Mouse (Mus musculus): ENCODE results near the gene 5330417C22Rik. TPM values are rescaled to one million over a fixed set of nuclear protein-coding genes. Genes with fewer than 3 reads are reported as not detected.
A peak's percentile ranks its signal among the peaks of the same experiment; 100 is the strongest.

5330417C22Rik gene
- polyA plus RNA-seq, 1 experiment from 2014 or later, result 9.5 TPM

GRCm38 (mm10) chr3:108567990-108568877 lies 31.9 kb upstream of the 5330417C22Rik start:
- H3K27me3 ChIP-seq (replicated peaks; ENCODE audit: control insufficient read depth, insufficient read depth, low read length), result no peaks in the 10 kb centered on the region
- no peak overlapping the region for H3K27ac ChIP-seq (ENCODE audit: low read depth)
- WGBS, result 52% methylated on average over 15 of the region's 15 CpGs
- no peak overlapping the region for H3K9ac ChIP-seq (ENCODE audit: low read length)
- DNase-seq (ENCODE audit: low spot score) (no peak), ATAC-seq (replicated peaks; ENCODE audit: low FRiP score, low TSS enrichment, low read depth) (no peak)
- H3K9me3 ChIP-seq (ENCODE audit: control insufficient read depth, low read length), result no peaks in the 10 kb centered on the region
- H3K4me3 ChIP-seq (ENCODE audit: low read depth, low read length), result no peak overlapping the region
- H3K4me1 ChIP-seq (replicated peaks; ENCODE audit: control insufficient read depth, insufficient read depth, low read length), result peaks cover 8% of the 10 kb centered on the region; the same call in 1 of the 2 replicates
- H3K36me3 ChIP-seq (ENCODE audit: control insufficient read depth, insufficient read depth, low read length), result no peaks in the 10 kb centered on the region
- no peak overlapping the region for H3K4me2 ChIP-seq (ENCODE audit: low read length)

GRCm38 (mm10) chr3:108563309-108563708 lies 27.0 kb upstream of the 5330417C22Rik start:
- H3K36me3 ChIP-seq (ENCODE audit: control insufficient read depth, insufficient read depth, low read length), result peaks cover 19% of the 10 kb centered on the region
- H3K4me2 ChIP-seq (ENCODE audit: low read length), result peak overlapping the region; percentile 69
- DNase-seq (ENCODE audit: low spot score) (peak; percentile 88), ATAC-seq (replicated peaks; ENCODE audit: low FRiP score, low TSS enrichment, low read depth) (no peak)
- 3% methylated on average over 4 of the region's 4 CpGs for WGBS
- peak overlapping the region; percentile 82 for H3K4me3 ChIP-seq (ENCODE audit: low read depth, low read length)
- no peaks in the 10 kb centered on the region for H3K27me3 ChIP-seq (replicated peaks; ENCODE audit: control insufficient read depth, insufficient read depth, low read length)
- H3K9me3 ChIP-seq (ENCODE audit: control insufficient read depth, low read length), result no peaks in the 10 kb centered on the region
- peak overlapping the region; percentile 30; the same call in 1 of the 2 replicates for H3K9ac ChIP-seq (ENCODE audit: low read length)
- H3K27ac ChIP-seq (ENCODE audit: low read depth), result peak overlapping the region; percentile 85
- peaks cover 6% of the 10 kb centered on the region for H3K4me1 ChIP-seq (replicated peaks; ENCODE audit: control insufficient read depth, insufficient read depth, low read length)

DNA sequence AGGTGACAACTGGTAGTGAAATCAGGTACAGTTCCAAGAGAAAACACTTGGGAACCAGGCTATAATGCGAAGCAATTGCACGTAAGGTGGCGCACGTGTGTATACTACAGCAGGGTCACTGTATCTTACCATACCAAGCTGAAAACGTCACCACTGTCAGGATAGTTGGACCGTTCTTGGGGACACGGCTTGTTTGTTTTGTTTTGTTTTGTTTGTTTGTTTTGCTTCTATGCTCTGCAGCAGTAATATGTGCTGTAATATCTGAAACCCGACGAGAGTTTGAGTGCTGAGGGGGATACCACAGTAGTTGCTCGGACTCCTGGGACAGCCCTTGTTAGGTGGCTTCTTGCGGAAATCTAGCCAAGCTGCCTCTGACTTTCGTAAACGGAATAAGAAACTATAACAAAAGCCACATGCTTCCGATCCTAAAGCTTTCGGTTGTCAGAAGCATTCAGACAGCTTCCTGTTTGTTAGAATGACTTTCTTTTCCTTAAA lies 26.5 kb upstream of the 5330417C22Rik start:
- Histone ChIP-seq H3K9ac (ENCODE audit: low read length) (peak overlapping the region; percentile 30; the same call in 1 of the 2 replicates), H3K4me1 (replicated peaks; ENCODE audit: control insufficient read depth, insufficient read depth, low read length) (peaks cover 6% of the 10 kb centered on the region), H3K27me3 (replicated peaks; ENCODE audit: control insufficient read depth, insufficient read depth, low read length) (no peaks in the 10 kb centered on the region), H3K4me3 (ENCODE audit: low read depth, low read length) (peak overlapping the region; percentile 82), H3K36me3 (ENCODE audit: control insufficient read depth, insufficient read depth, low read length) (peaks cover 24% of the 10 kb centered on the region), H3K9me3 (ENCODE audit: control insufficient read depth, low read length) (no peaks in the 10 kb centered on the region), H3K27ac (ENCODE audit: low read depth) (peak overlapping the region; percentile 85), H3K4me2 (ENCODE audit: low read length) (peak overlapping the region; percentile 69)
- peak; percentile 72 for ATAC-seq (replicated peaks; ENCODE audit: low FRiP score, low TSS enrichment, low read depth)
- WGBS, result 9% methylated on average over 15 of the region's 15 CpGs
- no peak for DNase-seq (ENCODE audit: low spot score)

- DNase-seq (ENCODE audit: low spot score), result peak; percentile 96
- Histone ChIP-seq H3K9me3 (ENCODE audit: control insufficient read depth, low read length) (no peaks in the 10 kb centered on the region), H3K4me2 (ENCODE audit: low read length) (peak within 1 kb of the TSS; percentile 69), H3K4me1 (replicated peaks; ENCODE audit: control insufficient read depth, insufficient read depth, low read length) (peaks cover 6% of the 10 kb centered on the region), H3K36me3 (ENCODE audit: control insufficient read depth, insufficient read depth, low read length) (peaks cover 30% of the 10 kb centered on the region), H3K27ac (ENCODE audit: low read depth) (peak within 1 kb of the TSS; percentile 85), H3K4me3 (ENCODE audit: low read depth, low read length) (peak within 1 kb of the TSS; percentile 82), H3K27me3 (replicated peaks; ENCODE audit: control insufficient read depth, insufficient read depth, low read length) (no peaks in the 10 kb centered on the region), H3K9ac (ENCODE audit: low read length) (peak within 1 kb of the TSS; percentile 67)
- under 1% methylated on average over 38 of the region's 45 CpGs for WGBS
- peak; percentile 98 for ATAC-seq (replicated peaks; ENCODE audit: low FRiP score, low TSS enrichment, low read depth)
These were observed 25.9 kb upstream of the 5330417C22Rik start, which contains the start of gene Tmem167b for GRCm38 (mm10) chr3:108562133-108562730. Gene Tmem167b (minus strand): TSS chr3:108562466.

GRCm38 (mm10) chr3:108557888-108558287 lies 21.6 kb upstream of the 5330417C22Rik start:
- no peak overlapping the region for H3K4me2 ChIP-seq (ENCODE audit: low read length)
- no peaks in the 10 kb centered on the region for H3K27me3 ChIP-seq (replicated peaks; ENCODE audit: control insufficient read depth, insufficient read depth, low read length)
- no peak overlapping the region for H3K4me3 ChIP-seq (ENCODE audit: low read depth, low read length)
- H3K27ac ChIP-seq (ENCODE audit: low read depth), result no peak overlapping the region
- WGBS, result 97% methylated on average over 4 of the region's 4 CpGs
- peaks cover 11% of the 10 kb centered on the region for H3K4me1 ChIP-seq (replicated peaks; ENCODE audit: control insufficient read depth, insufficient read depth, low read length)
- H3K36me3 ChIP-seq (ENCODE audit: control insufficient read depth, insufficient read depth, low read length), result peaks cover 36% of the 10 kb centered on the region
- DNase-seq (ENCODE audit: low spot score), result no peak
- no peaks in the 10 kb centered on the region for H3K9me3 ChIP-seq (ENCODE audit: control insufficient read depth, low read length)
- no peak for ATAC-seq (replicated peaks; ENCODE audit: low FRiP score, low TSS enrichment, low read depth)
- no peak overlapping the region for H3K9ac ChIP-seq (ENCODE audit: low read length)

- peak overlapping the region; percentile 98 for H3K4me3 ChIP-seq (ENCODE audit: low read depth, low read length)
- H3K36me3 ChIP-seq (ENCODE audit: control insufficient read depth, insufficient read depth, low read length), result peaks cover 32% of the 10 kb centered on the region
- peak overlapping the region; percentile 76 for H3K4me2 ChIP-seq (ENCODE audit: low read length)
- ATAC-seq (replicated peaks; ENCODE audit: low FRiP score, low TSS enrichment, low read depth) (peak; percentile 98), DNase-seq (ENCODE audit: low spot score) (peak; percentile 96)
- no peaks in the 10 kb centered on the region for H3K9me3 ChIP-seq (ENCODE audit: control insufficient read depth, low read length)
- peak overlapping the region; percentile 99 for H3K9ac ChIP-seq (ENCODE audit: low read length)
- H3K27ac ChIP-seq (ENCODE audit: low read depth), result peak overlapping the region; percentile 86
- WGBS, result 17% methylated on average over 22 of the region's 22 CpGs
- peaks cover 5% of the 10 kb centered on the region; the same call in 1 of the 2 replicates for H3K4me1 ChIP-seq (replicated peaks; ENCODE audit: control insufficient read depth, insufficient read depth, low read length)
- no peaks in the 10 kb centered on the region for H3K27me3 ChIP-seq (replicated peaks; ENCODE audit: control insufficient read depth, insufficient read depth, low read length)
These were observed 18.4 kb upstream of the 5330417C22Rik start for GRCm38 (mm10) chr3:108554587-108555312.

DNA sequence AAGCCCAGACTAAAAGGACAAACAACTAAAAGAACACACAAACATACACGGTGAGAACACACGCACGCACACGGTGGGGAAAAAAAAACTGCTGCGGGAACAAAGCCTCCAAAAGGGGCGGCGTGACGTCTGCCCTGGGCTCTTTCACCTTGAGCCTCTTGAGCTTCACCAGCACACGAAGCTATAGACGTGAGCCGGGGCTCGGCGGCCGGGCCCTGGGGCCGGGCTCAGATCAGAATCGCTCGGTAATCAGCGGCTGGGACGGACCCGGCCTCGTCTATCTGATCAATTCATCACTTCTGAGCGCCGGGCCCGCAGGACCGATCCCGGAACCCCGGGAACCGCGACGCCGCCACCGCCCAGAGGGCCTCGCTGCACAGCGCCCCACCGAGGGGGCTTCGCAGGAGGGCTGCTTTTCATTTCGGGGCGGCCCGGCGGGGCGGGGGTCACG lies 17.8 kb upstream of the 5330417C22Rik start:
- Histone ChIP-seq H3K9me3 (ENCODE audit: control insufficient read depth, low read length) (no peaks in the 10 kb centered on the region), H3K4me3 (ENCODE audit: low read depth, low read length) (peak overlapping the region; percentile 98), H3K27ac (ENCODE audit: low read depth) (peak overlapping the region; percentile 86), H3K27me3 (replicated peaks; ENCODE audit: control insufficient read depth, insufficient read depth, low read length) (no peaks in the 10 kb centered on the region), H3K4me1 (replicated peaks; ENCODE audit: control insufficient read depth, insufficient read depth, low read length) (peaks cover 5% of the 10 kb centered on the region; the same call in 1 of the 2 replicates), H3K9ac (ENCODE audit: low read length) (peak overlapping the region; percentile 99), H3K36me3 (ENCODE audit: control insufficient read depth, insufficient read depth, low read length) (peaks cover 25% of the 10 kb centered on the region), H3K4me2 (ENCODE audit: low read length) (peak overlapping the region; percentile 76)
- WGBS, result 1% methylated on average over 39 of the region's 42 CpGs
- ATAC-seq (replicated peaks; ENCODE audit: low FRiP score, low TSS enrichment, low read depth) (peak; percentile 77), DNase-seq (ENCODE audit: low spot score) (no peak)

- 81% methylated on average over 11 of the region's 11 CpGs for WGBS
- DNase-seq (ENCODE audit: low spot score) (no peak), ATAC-seq (replicated peaks; ENCODE audit: low FRiP score, low TSS enrichment, low read depth) (no peak)
- H3K9ac ChIP-seq (ENCODE audit: low read length), result no peak overlapping the region
- no peak overlapping the region for H3K4me3 ChIP-seq (ENCODE audit: low read depth, low read length)
- H3K27ac ChIP-seq (ENCODE audit: low read depth), result no peak overlapping the region
- no peaks in the 10 kb centered on the region for H3K36me3 ChIP-seq (ENCODE audit: control insufficient read depth, insufficient read depth, low read length)
- no peaks in the 10 kb centered on the region for H3K9me3 ChIP-seq (ENCODE audit: control insufficient read depth, low read length)
- H3K27me3 ChIP-seq (replicated peaks; ENCODE audit: control insufficient read depth, insufficient read depth, low read length), result no peaks in the 10 kb centered on the region
- no peaks in the 10 kb centered on the region; the same call in 1 of the 2 replicates for H3K4me1 ChIP-seq (replicated peaks; ENCODE audit: control insufficient read depth, insufficient read depth, low read length)
- no peak overlapping the region for H3K4me2 ChIP-seq (ENCODE audit: low read length)
These were observed 6.0 kb upstream of the 5330417C22Rik start for GRCm38 (mm10) chr3:108542299-108542698.
